Mouse (Mus musculus) retina, postnatal 7 days (tissue): ENCODE data around the gene Shank2.

Experiments
- DNase-seq: peaks from one replicate; pipeline ENCODE4 v3.0.0-alpha.2; 2012; ENCODE audit warnings: low read depth, low spot score

Shank2 gene

GRCm38 (mm10) chr7:144105952-144106351 is 104.2 kb downstream of the Shank2 start:
- no peak for DNase-seq

- peak; percentile 27 for DNase-seq
These were observed 104.8 kb downstream of the Shank2 start for GRCm38 (mm10) chr7:144106352-144107011.

GRCm38 (mm10) chr7:144108141-144108540 is 106.4 kb downstream of the Shank2 start:
- no peak for DNase-seq

DNA sequence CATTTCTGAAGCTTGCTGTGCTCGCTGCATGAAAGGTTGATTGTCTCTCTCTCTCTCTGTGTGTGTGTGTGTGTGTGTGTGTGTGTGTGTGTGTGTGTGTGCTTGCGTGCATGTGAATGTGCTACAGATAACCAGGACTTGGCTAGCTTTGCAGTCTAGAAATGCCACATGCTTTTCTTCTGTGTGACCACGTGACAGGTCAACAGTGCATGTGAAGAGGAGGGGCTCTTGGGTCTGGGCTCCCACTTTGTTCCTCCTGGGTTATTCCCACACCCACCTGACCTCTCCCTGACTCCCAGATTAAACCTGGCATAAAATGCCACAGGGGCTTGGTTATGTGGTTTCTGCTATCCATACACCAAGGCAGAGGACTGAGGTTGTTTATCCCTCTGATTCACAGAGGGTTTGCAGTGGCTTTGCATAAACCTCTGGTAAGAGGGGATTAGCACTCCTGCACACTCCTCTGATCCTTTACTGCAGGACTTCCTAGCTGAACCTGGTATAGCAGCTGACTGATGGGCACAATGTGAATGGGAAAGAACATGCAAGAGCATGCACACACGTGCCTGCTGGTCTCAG is 109.4 kb downstream of the Shank2 start:
- DNase-seq, result peak; percentile 59

DNA sequence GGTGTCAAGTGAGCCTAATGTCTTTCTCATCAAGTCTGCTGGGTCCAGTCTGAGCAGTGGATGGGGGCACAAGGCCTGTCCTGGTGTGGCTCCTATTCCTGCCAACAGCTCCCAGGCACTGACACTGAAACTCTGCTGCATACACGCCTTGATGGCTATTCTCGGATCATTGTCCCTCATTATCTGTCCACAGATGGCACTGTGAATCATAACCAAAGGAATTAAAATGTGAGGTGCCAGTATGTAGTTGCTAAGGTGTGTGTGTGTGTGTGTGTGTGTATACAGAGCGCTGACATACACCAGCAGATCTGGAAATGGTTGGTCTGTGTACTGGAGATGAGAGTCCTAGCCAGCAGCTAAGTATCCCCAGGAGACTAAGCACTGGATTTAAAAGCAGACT is 110.3 kb downstream of the Shank2 start:
- DNase-seq, result no peak

DNA sequence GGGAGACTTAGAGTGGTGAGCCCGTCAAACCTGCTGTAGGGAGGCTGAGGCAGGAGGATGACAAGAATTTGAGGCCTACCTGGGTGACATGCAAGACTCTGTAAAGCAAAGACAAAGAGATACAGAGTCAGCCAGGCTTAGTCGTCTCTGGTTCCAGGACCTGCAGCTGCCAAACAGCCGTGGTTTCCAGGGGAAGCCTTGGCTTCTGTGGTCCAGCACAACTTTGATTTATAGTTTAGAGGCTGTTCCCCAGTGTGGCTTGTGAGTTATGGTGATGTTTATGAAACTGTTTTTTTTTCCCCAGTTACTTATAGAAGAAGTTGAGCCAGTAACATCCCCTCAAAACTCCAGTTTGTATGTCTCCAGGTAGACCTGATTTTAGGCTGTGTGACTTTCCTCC is 112.5 kb downstream of the Shank2 start:
- no peak for DNase-seq

DNA sequence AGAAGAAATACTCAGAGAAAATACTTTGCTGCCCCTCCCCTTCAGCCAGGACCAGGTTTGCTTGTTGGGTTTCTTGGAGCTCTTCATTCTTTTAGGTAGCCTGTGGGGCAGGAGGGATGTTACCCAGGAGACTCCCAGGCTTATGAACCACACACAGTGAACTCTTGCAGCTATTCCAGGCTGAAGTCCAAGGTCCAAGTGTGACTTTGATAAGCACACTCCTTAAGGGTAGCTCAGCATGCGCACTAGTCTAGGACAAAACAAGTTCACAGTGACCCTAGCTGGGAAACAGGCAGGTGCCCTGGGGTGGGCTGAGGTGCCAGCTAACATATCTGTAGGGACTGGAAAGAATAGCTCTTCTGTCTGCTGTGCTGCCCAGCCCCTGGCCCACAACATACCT is 117.8 kb downstream of the Shank2 start:
- no peak for DNase-seq

DNA sequence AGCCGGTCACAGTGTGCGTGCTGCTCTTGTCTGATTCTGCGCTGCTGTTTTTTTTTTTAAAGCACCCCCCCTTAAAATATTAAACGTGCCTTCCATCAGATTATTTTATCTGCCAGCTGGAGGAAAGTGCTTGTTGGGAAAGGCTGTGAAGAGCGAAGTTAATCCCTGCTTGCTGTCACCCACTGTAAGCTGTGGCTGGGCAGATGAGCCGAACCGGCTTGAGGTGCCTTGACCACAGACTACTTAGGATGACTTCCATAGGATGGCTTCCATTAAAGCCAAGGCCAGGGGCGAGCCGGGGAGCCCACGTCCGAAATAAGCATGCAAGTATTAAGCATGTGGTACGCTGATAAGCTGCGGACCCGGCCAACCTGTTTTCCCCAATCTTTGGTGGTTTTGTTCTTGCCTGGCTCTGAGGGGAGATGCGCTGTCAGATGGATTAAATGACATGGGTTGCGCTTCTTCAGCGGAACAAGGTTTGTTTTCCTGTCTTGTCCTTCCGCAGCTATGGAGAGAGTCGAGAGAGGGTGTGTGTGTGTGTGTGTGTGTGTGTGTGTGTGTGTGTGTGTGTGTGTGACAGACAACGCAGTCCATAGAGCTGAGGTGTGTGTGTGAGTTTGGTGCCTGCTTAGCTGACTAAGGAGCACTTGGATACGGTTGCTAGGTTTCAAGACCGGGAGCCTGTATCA is 131.1 kb downstream of the Shank2 start:
- no peak for DNase-seq

DNA sequence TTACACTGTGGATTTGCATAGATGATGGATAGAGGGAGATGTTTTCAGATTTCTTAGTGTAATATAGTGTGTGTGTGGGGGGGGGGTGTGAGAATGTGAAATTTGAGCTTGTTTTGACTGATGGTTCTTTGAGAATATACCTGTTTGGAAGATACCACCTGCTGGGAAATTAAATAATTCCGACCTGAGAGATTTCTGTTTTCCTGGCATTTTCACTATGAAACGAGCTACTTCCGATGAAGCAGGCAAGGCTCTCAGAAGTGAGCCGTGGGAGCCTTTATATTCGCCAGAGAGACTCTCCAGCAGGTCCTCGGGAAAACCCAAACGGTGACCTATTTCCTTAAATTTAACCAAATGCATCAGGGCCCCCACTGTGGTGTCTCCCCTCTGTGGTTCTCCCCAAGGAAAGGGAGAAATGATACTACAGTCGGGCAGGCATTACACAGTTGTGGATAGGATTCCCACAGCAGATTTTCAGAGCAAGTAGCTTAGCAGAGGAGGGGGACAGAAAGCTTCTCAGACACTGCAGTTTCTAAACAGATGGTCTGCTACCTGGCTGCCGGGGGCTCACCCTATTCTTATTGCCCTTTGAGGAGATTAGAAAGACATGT is 131.8 kb downstream of the Shank2 start:
- no peak for DNase-seq

DNA sequence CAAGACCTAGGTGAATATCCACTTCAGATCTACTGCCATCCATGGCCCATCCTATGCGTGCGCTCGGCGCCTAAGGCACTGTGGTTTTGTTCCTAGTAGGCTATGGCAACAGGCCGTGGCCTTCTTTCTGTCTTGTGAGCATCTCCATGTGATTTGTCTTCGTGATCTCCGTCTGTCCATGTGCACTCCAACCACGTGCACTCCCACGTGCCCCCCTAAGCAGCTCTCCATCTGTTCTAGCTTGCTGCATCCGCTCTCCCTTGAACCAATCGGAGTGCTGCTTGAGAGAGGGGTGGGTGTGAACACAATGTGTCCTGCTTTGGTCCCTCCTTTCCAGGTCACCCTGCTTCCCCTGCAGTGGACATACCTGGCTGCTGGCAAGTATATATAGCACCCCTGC is 133.0 kb downstream of the Shank2 start:
- no peak for DNase-seq

DNA sequence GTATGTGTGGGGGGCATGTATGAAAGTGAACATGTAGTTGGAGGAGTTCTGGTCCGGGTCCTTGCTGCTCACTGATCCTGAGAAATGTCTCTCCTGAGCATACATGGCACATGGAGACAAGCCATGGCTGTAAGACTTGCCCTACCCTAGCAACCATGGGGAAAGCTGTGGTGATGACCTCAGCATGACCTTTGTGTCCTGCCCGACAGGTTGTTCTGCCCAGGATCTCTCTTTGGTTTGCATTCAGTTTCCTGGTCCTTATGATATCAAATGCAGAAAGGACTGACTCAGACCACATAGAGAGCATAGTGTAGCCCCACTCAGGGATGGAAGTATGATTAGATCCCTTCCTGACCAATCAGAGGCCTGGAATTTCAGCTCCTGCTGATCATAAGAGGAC is 136.1 kb downstream of the Shank2 start:
- DNase-seq, result no peak

GRCm38 (mm10) chr7:144138476-144138875 is 136.7 kb downstream of the Shank2 start:
- DNase-seq, result no peak

DNA sequence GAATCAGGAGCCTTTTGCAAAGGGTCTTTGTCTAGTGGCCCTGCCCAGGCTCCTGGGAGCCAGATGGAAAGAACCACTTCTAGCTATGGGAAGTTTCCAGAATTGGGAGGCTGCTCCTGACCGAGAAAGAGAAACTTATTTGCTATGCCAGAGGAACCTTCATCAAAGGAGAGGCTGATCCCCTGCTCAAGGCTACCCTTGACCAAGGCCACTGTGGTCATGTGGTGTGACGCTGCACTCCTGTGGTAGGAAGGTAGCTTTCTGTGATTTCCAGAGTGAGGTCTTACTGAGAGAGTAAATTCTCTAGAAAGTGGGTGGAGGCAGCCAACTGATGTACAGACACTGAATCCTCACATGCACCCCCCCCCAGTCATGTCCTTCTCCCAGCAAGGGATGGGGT is 138.0 kb downstream of the Shank2 start:
- DNase-seq, result no peak

- no peak for DNase-seq
These were observed 138.7 kb downstream of the Shank2 start for GRCm38 (mm10) chr7:144140470-144140869.

DNA sequence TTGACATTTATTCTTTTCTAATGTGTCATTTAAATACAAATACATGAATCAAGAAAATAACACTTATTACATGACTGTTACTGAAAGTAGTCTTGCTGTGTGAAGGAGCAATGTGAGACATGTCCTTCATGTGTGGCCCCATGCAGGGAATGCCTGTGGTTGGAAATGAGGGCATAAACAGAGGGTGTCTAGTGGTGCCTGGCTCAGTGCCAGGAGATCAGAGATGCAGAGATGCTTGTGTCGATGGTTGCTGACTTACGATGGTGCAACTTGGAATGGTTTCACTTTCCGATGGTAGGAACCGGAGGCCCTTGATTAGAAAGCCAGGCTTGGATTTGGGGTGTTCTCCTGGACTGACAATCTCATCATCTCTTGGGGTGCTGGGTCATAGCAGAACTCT is 140.3 kb downstream of the Shank2 start:
- DNase-seq, result no peak

DNA sequence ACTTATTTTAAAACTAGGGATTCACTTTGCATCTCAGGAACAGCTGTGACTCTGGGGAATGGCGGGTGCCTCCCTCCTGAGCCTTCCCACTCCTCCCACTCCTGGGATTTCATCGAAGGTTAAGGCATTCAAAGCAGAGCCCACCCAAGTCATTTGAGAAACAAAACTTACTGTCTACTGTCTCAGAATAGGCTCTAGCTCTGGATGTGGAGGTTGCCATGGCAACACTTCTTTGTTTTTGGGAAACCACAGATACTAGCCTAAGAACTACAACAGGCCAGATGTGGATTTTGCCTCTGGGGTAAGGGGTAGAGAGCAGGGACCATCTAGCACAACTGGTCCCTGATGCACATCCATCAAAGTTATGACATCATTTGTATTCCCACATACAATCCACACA is 142.2 kb downstream of the Shank2 start:
- no peak for DNase-seq

DNA sequence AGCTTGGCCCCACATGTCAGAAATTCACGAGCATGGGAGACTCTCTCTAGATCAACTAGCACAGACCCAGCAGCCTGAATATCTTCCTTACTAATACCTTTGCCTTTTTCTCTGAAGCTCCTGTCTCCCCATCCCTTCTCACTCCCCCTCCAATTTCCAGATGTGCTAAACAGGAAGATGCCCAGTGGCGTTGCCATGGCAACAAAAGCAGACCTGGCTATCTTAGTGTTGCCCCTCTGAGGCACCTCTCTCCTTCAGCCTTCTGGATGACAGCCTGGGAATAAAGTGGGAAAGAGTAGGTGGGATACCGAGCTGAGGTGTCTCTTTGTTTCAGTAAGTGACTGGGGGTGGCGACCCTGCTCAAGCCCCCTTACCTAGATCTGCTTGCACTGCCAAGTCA is 146.4 kb downstream of the Shank2 start:
- no peak for DNase-seq

DNA sequence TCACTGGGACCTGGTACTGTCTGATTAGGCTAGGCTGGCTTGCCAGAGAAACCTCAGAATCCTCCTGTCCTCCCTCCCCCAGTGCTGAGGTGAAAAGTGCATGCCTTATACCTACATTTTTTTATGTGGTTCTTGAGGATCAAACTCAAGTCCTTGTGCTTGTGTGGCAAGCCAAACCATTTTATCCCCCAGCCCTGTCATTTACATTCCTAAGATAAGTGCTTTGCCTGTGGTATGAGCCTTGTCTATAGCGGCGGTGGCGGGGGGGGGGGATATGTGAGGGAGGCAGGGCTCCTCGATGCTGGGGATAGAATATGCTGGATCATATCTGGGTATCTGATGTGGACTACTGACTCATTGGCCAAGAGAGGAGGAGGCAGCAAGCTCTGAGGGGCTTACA is 151.4 kb downstream of the Shank2 start:
- no peak for DNase-seq

- no peak for DNase-seq
These were observed 152.0 kb downstream of the Shank2 start for GRCm38 (mm10) chr7:144153682-144154081.

GRCm38 (mm10) chr7:144157936-144158335 is 156.2 kb downstream of the Shank2 start:
- DNase-seq, result no peak

- no peak for DNase-seq
These were observed 157.8 kb downstream of the Shank2 start for GRCm38 (mm10) chr7:144159556-144159955.

DNA sequence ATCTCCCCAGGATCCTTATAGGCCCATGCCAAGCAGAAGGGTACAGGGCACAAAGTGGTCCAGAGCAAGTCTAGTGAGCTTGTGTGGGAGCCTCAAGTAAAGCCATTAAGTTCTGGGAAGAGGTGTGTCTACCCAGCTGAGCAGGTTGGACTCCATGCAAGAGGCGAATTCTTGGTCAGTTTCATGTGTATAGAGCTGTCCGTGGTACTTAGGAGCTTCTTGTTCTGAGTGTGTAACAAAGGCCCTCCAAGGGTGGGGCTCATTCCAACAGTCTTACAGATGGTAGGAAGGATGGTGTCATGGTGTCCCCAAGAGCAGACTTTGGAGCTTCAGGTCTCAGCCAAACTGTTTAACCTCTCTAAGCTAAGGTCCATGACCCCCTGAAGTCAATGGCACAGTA is 158.3 kb downstream of the Shank2 start:
- no peak for DNase-seq
